Mouse (Mus musculus) liver, postnatal 0 days (tissue): ENCODE results near the gene 2010300C02Rik. TPM values are rescaled to one million over a fixed set of nuclear protein-coding genes. Genes with fewer than 3 reads are reported as not detected.
A peak's percentile ranks its signal among the peaks of the same experiment; 100 is the strongest.
"Not testable (repeated sequence)": the region's sequence is repeated elsewhere in the genome, so short reads cannot be mapped to it uniquely, and the experiment has no call there.

ENCODE experiments used
- ATAC-seq: fragments of 200-750 bp; cut with Nextera tagmentation; 2 replicates; pipeline ENCODE4 v1.8.0; 2017; ENCODE audit warnings: mild to moderate bottlenecking, moderate library complexity
- DNase-seq: peaks from one replicate; pipeline ENCODE4 v3.0.0-alpha.2; 2016
- H3K27ac ChIP-seq: fragments of 300-500 bp; sonication (generic); 2 replicates; pipeline ENCODE4 v1.5.1; 2014; ENCODE audit warnings: antibody characterized with exemption, moderate library complexity, mild to moderate bottlenecking, low read depth
- H3K27me3 ChIP-seq: fragments of 300-500 bp; sonication (generic); 2 replicates; pipeline ENCODE4 v1.6.1; 2014; ENCODE audit warnings: low read length, control low read depth, mixed read lengths; ENCODE audit not compliant: insufficient read depth
- H3K36me3 ChIP-seq: fragments of 300-500 bp; sonication (generic); replicated peaks from 2 replicates; pipeline ENCODE4 v1.6.1; 2014; ENCODE audit warnings: mild to moderate bottlenecking, control low read depth, low read length, moderate library complexity, mixed read lengths; ENCODE audit not compliant: insufficient read depth
- H3K4me1 ChIP-seq: fragments of 300-500 bp; sonication (generic); 2 replicates; pipeline ENCODE4 v1.6.1; 2014; ENCODE audit warnings: antibody characterized with exemption, mild to moderate bottlenecking, control low read depth; ENCODE audit not compliant: insufficient read depth
- H3K4me2 ChIP-seq: fragments of 300-500 bp; sonication (generic); 2 replicates; pipeline ENCODE4 v1.6.1; 2014; ENCODE audit warnings: low read depth, mild to moderate bottlenecking, low read length, moderate library complexity, mixed read lengths
- H3K4me3 ChIP-seq: fragments of 300-500 bp; sonication (generic); 2 replicates; pipeline ENCODE4 v1.5.1; 2014; ENCODE audit warnings: low read depth, low read length
- H3K9ac ChIP-seq: fragments of 300-500 bp; sonication (generic); replicated peaks from 2 replicates; pipeline ENCODE4 v1.6.1; 2014; ENCODE audit warnings: mild to moderate bottlenecking, moderate library complexity
- H3K9me3 ChIP-seq: fragments of 300-500 bp; sonication (generic); 2 replicates; pipeline ENCODE4 v1.6.1; 2016; ENCODE audit warnings: mild to moderate bottlenecking, control low read depth, low read length, mixed read lengths
- CTCF ChIP-seq: sonication (generic); IDR thresholded peaks from 2 replicates; pipeline ENCODE4 v1.5.1; 2016; ENCODE audit warnings: antibody characterized with exemption, low read depth
- EP300 ChIP-seq: IDR thresholded peaks from 2 replicates; pipeline ENCODE4 v1.6.1; 2016; ENCODE audit warnings: antibody characterized with exemption, low read depth, mild to moderate bottlenecking
- WGBS: fragments of 180-500 bp; shearing (Covaris S2); extraction: QIAGEN DNeasy Blood & Tissue Kit; methylation state at CpG from one replicate; pipeline ENCODE4 v1.1.7; 2014; ENCODE audit not compliant: insufficient replicate concordance; 5-methylcytosine and 5-hydroxymethylcytosine counted together
- polyA plus RNA-seq: library from polyadenylated mRNA; unstranded; fragments of >200 nt; fragmentation: Nextera tagmentation; extraction: Ambion mirVana; gene quantifications from 2 replicates; pipeline ENCODE4 v1.2.1, GENCODE M21; 2015

2010300C02Rik gene
- polyA plus RNA-seq, 1 experiment from 2014 or later, result 0.20 TPM

- Histone ChIP-seq H3K4me1 (no peaks in the 10 kb centered on the region), H3K27ac (no peak overlapping the region), H3K27me3 (no peaks in the 10 kb centered on the region), H3K4me2 (no peak overlapping the region), H3K36me3 (no peaks in the 10 kb centered on the region), H3K9me3 (no peaks in the 10 kb centered on the region), H3K4me3 (no peak overlapping the region), H3K9ac (no peak overlapping the region)
- TF ChIP-seq CTCF (no peak), EP300 (no peak)
- 88% methylated on average over 10 of the region's 10 CpGs for WGBS
- no peak for ATAC-seq
- DNase-seq, result no peak
Measured at GRCm38 (mm10) chr1:37603206-37603605, 116.7 kb downstream of the 2010300C02Rik start.

- H3K4me2 ChIP-seq, result no peak overlapping the region
- H3K4me1 ChIP-seq, result no peaks in the 10 kb centered on the region
- no peaks in the 10 kb centered on the region for H3K36me3 ChIP-seq
- H3K9me3 ChIP-seq, result no peaks in the 10 kb centered on the region
- DNase-seq (no peak), ATAC-seq (no peak)
- no peak overlapping the region for H3K4me3 ChIP-seq
- H3K9ac ChIP-seq, result no peak overlapping the region
- WGBS, result 60% methylated on average over 4 of the region's 4 CpGs
- H3K27me3 ChIP-seq, result no peaks in the 10 kb centered on the region
- TF ChIP-seq EP300 (no peak), CTCF (no peak)
- H3K27ac ChIP-seq, result 0 out of 2 replicates have a peak overlapping the region, but pooled peaks have one; percentile 52
Measured at GRCm38 (mm10) chr1:37602268-37602667, 117.6 kb downstream of the 2010300C02Rik start.

- Histone ChIP-seq H3K4me2 (no peak overlapping the region), H3K4me1 (no peaks in the 10 kb centered on the region), H3K9me3 (no peaks in the 10 kb centered on the region), H3K27me3 (no peaks in the 10 kb centered on the region), H3K36me3 (no peaks in the 10 kb centered on the region), H3K9ac (no peak overlapping the region), H3K27ac (peak overlapping the region; percentile 52), H3K4me3 (no peak overlapping the region)
- DNase-seq, result no peak
- 67% methylated on average over 8 of the region's 8 CpGs for WGBS
- no peak for ATAC-seq
- TF ChIP-seq EP300 (no peak), CTCF (no peak)
Measured at GRCm38 (mm10) chr1:37601461-37601860, 118.4 kb downstream of the 2010300C02Rik start.

- Histone ChIP-seq H3K36me3 (no peaks in the 10 kb centered on the region), H3K4me1 (no peaks in the 10 kb centered on the region), H3K27ac (peak overlapping the region; percentile 52; the same call in 1 of the 2 replicates), H3K4me3 (no peak overlapping the region), H3K9ac (no peak overlapping the region), H3K4me2 (no peak overlapping the region), H3K9me3 (no peaks in the 10 kb centered on the region), H3K27me3 (no peaks in the 10 kb centered on the region)
- TF ChIP-seq EP300, result no peak
- WGBS, result 61% methylated on average over 9 of the region's 9 CpGs
- ATAC-seq, result no peak
- no peak for DNase-seq
Measured at GRCm38 (mm10) chr1:37600640-37601175, 119.2 kb downstream of the 2010300C02Rik start.

- Histone ChIP-seq H3K9ac (no peak overlapping the region), H3K27me3 (no peaks in the 10 kb centered on the region), H3K4me3 (no peak overlapping the region), H3K9me3 (no peaks in the 10 kb centered on the region), H3K36me3 (no peaks in the 10 kb centered on the region), H3K4me2 (no peak overlapping the region), H3K4me1 (no peaks in the 10 kb centered on the region), H3K27ac (no peak overlapping the region)
- no peak for TF ChIP-seq EP300
- ATAC-seq (no peak), DNase-seq (no peak)
- WGBS, result 66% methylated on average over 5 of the region's 5 CpGs
Measured at GRCm38 (mm10) chr1:37598986-37599385, 120.9 kb downstream of the 2010300C02Rik start.

GRCm38 (mm10) chr1:37594812-37595211, 125.1 kb downstream of the 2010300C02Rik start:
- not testable (repeated sequence) for H3K27ac ChIP-seq, H3K36me3 ChIP-seq, DNase-seq, H3K9ac ChIP-seq, H3K9me3 ChIP-seq, H3K27me3 ChIP-seq, H3K4me1 ChIP-seq, H3K4me3 ChIP-seq, ATAC-seq, H3K4me2 ChIP-seq
- 76% methylated on average over 3 of the region's 3 CpGs for whole genome bisulfite sequencing
